8 mouse cellular contexts compared by ENCODE assay signal in the genomic region with DNA sequence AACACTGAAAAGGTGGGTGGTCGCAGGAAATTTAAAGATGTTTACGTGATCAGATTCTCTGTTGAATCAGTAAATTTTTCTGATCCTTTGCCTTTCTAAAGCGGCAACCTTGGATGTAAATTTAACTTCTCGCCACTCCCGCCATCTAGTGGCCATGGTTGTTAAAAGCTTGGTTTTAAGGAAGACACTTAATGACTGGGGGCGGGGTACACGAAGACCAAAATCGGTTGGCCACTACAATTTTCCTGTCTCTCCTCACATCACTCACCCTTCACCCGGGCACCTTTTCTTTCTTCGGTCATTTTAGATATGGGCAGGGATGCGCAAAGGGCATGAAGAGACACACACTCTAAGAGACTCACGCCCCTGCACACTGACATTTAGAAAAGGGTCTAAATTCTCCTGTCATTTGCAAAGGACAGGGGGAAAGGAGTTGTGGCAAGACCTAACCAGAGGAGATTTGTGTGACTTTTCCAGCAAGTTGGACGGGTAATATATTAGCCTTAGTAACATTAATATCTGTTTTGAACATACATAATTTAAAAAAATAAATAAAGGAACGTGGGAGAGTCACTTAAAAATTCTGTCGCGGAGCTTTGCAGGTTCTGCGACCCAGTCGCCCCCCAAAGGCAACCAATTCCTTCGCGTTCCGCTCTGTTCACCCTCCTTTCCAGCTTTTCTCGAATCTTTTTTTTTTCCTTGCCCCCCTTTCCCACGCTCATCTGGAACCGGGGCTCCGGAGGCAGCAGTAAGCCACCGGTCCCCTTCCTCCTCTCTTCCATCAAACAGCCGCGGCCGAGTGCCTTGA. TPM values are rescaled to one million over a fixed set of nuclear protein-coding genes. Genes with fewer than 3 reads are reported as not detected.
A peak's percentile ranks its signal among the peaks of the same experiment; 100 is the strongest.
DNase-seq lines count a peak whose midpoint lies in the region; ATAC-seq and TF ChIP-seq lines count a peak whose summit lies in the region.

No protein-coding gene starts in this region.

- no peaks in the 10 kb centered on the region for H3K4me1 ChIP-seq in lung, embryonic 14.5 days (ENCODE audit: insufficient read depth)
- H3K4me1 ChIP-seq in lung, adult 2 months (ENCODE audit: control insufficient read depth, insufficient read depth, low read length): no peaks in the 10 kb centered on the region
- H3K4me1 ChIP-seq in midbrain, postnatal 0 days (ENCODE audit: insufficient read depth, low read length): no peaks in the 10 kb centered on the region

- H3K9me3 ChIP-seq in lung, embryonic 14.5 days (ENCODE audit: low read depth, low read length): no peaks in the 10 kb centered on the region
- no peaks in the 10 kb centered on the region for H3K9me3 ChIP-seq in midbrain, postnatal 0 days (ENCODE audit: low read length)

- intact Hi-C loops in left cerebral cortex, postnatal 4 days (cut with DNase I): loop anchor here (5.0 to 10.0 kb wide), 3 partner anchors 379 to 1447 kb away; no protein-coding TSS in a partner anchor

- DNase-seq in lung, embryonic 14.5 days: peak; percentile 94
- DNase-seq in lung, adult 2 months: no peak
- peak; percentile 93 to 95 for DNase-seq in cerebellum, postnatal 14 days
- DNase-seq in frontal cortex, postnatal 14 days (ENCODE audit: low spot score in 2 of 2): peak; percentile 51 to 75
- DNase-seq in kidney, adult 11 months: peak; percentile 8
- DNase-seq in left cerebral cortex, postnatal 4 days: peak; percentile 84
- DNase-seq in midbrain, postnatal 0 days (ENCODE audit: low spot score): peak; percentile 96
- DNase-seq in yolk sac, embryonic 10.5 days (ENCODE audit: low spot score): peak; percentile 32

- TF ChIP-seq POLR2A in lung, adult 2 months (IDR thresholded peaks at IDR 0.05; ENCODE audit: borderline replicate concordance, extremely low read depth, low read depth, low read length): no peak

- H3K27ac ChIP-seq in lung, embryonic 14.5 days (ENCODE audit: low read depth): no peak overlapping the region
- peak overlapping the region; percentile 83 for H3K27ac ChIP-seq in midbrain, postnatal 0 days (ENCODE audit: low read depth, low read length)

- H3K36me3 ChIP-seq in lung, embryonic 14.5 days (ENCODE audit: insufficient read depth): no peaks in the 10 kb centered on the region
- no peaks in the 10 kb centered on the region for H3K36me3 ChIP-seq in midbrain, postnatal 0 days (ENCODE audit: insufficient read depth, low read length)

- peak; percentile 57; the same call in 1 of the 2 replicates for ATAC-seq in lung, embryonic 14.5 days (ENCODE audit: insufficient read depth)
- ATAC-seq in midbrain, postnatal 0 days (ENCODE audit: low FRiP score): peak; percentile 50

- H3K27me3 ChIP-seq in lung, embryonic 14.5 days (ENCODE audit: insufficient read depth, low read length): peaks cover 26% of the 10 kb centered on the region
- no peaks in the 10 kb centered on the region for H3K27me3 ChIP-seq in midbrain, postnatal 0 days (ENCODE audit: insufficient read depth, low read length)

- H3K4me2 ChIP-seq in lung, embryonic 14.5 days: peak overlapping the region; percentile 99
- peak overlapping the region; percentile 69 for H3K4me2 ChIP-seq in midbrain, postnatal 0 days (ENCODE audit: low read depth, low read length, poor library complexity, severe bottlenecking)

- TF ChIP-seq CTCF in lung, embryonic 14.5 days (IDR thresholded peaks at IDR 0.05; ENCODE audit: low read depth): peak; percentile 76
- no peak for TF ChIP-seq CTCF in lung, adult 2 months (IDR thresholded peaks at IDR 0.05; ENCODE audit: insufficient read depth, low read length)
- peak; percentile 89 for TF ChIP-seq CTCF in midbrain, postnatal 0 days (IDR thresholded peaks at IDR 0.05)

- H3K4me3 ChIP-seq in lung, embryonic 14.5 days (ENCODE audit: low read depth, low read length): peak overlapping the region; percentile 54
- H3K4me3 ChIP-seq in lung, adult 2 months (replicated peaks; ENCODE audit: extremely low read depth, low read depth, low read length): no peak overlapping the region
- H3K4me3 ChIP-seq in midbrain, postnatal 0 days (ENCODE audit: low read depth, low read length): peak overlapping the region; percentile 62

- peak overlapping the region; percentile 52; the same call in 1 of the 2 replicates for H3K9ac ChIP-seq in lung, embryonic 14.5 days
- peak overlapping the region; percentile 71 for H3K9ac ChIP-seq in midbrain, postnatal 0 days (replicated peaks; ENCODE audit: low read length, poor library complexity, severe bottlenecking)

- under 1% methylated on average over 29 of the region's 29 CpGs for WGBS in lung, embryonic 14.5 days
- 3% methylated on average over 29 of the region's 29 CpGs for WGBS in lung, adult 2 months
- WGBS in midbrain, postnatal 0 days: under 1% methylated on average over 29 of the region's 29 CpGs

RNA-seq across cellular contexts. Expression of a gene that starts 1.2 kb away (rescaled TPM):
- 0.22 and 0.34 TPM in 2 replicates for polyA plus RNA-seq in lung, embryonic 14.5 days (2014; fragmentation: Nextera tagmentation; extraction: Ambion mirVana)
- polyA plus RNA-seq in lung, adult 2 months (2012; rRNA removed): 0.24 and 0.26 TPM in 2 replicates
- total RNA-seq in left cerebral cortex, postnatal 4 days (2021): 10 to 100 TPM; 60.2 to 65.7 TPM
- total RNA-seq in midbrain, postnatal 0 days (2014; rRNA removed): 95.2 and 95.8 TPM in 2 replicates
- 41.3 and 44.6 TPM in 2 replicates for polyA plus RNA-seq in midbrain, postnatal 0 days (2015; fragmentation: Nextera tagmentation; extraction: Ambion mirVana)

Comparison
In these comparisons a context has a peak if more than half of its experiments do, and no peak if none do; other contexts are left out.
1. RNA of a gene that starts 1.2 kb away (polyA plus RNA-seq): 41.3 to 44.6 TPM in midbrain, postnatal 0 days; 0.24 to 0.26 TPM in lung, adult 2 months and 0.22 to 0.34 TPM in lung, embryonic 14.5 days; every median in the first group is over 10 times any median in the second.